Mouse (Mus musculus): ENCODE data around the gene Rap2a.

Gene Rap2a

DNA sequence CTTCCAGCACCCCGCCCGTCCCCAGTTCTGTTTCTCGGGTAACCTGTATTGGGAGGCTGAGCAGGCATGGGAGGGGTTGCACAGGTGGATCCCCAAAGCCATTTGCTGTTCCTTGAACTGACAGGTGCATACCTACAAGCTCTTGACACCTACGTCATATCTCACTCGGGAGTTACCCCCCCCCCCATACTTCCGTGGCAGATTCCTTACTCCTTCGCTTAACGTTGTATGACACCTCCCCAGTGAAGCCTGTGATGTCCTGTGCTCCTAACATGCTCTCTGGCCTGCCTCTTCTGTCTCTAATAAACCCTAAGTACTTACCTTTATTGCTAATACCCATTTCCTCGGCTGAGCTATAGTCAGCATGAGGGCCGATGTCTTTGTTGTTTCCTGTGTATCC, 20.9 kb downstream of the Rap2a start:
- no peak for DNase-seq (ENCODE audit: low read depth in 2 of 2, low spot score in 2 of 2)

DNA sequence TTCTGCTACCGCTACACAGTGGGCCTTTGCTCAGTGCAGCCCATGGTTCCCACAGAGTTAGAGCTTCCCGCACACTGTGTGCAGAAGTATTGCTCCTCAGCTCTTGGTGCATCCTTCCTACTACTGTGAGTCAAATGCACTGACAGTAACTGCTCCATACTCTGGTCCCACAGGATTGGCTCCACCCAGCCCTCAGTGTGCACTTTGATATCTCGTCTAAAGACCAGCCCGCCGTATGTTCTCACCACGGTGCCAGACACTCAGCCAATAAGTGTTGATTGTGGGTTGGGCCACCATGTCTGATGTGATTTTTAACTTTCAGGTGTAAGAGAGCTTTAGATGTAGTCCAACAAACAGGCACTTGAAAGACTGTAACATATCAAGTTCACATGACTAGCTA, 21.4 kb downstream of the Rap2a start:
- DNase-seq (ENCODE audit: low read depth in 2 of 2, low spot score in 2 of 2), result no peak

DNA sequence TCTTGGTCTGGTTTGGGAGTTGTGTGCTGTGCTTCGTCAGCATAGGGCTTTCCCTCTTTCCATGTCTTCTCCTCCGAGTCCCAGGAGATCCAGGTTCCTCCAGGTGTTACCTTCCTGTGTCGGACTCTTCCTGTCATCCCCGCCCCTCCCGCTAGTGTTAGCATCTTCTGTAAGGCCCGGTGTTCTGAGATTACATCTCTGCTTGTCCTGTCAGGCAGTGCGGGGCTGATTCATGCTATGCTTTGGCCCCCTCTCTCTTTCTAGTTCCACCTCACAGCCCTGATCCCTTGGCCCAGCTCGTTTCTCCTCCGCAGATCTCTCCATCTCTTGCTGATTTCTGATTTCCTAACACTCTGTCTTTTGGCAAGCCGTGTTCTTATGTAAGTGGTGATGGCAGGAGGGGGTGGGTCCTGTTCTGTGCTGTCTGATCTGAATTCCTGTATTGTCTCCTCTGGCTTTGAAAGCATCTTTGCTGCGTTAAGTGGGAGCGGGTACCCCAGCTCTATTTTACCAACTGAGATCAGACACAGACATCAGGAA, 21.8 kb downstream of the Rap2a start:
- DNase-seq (ENCODE audit: low read depth in 2 of 2, low spot score in 2 of 2), result no peak

DNA sequence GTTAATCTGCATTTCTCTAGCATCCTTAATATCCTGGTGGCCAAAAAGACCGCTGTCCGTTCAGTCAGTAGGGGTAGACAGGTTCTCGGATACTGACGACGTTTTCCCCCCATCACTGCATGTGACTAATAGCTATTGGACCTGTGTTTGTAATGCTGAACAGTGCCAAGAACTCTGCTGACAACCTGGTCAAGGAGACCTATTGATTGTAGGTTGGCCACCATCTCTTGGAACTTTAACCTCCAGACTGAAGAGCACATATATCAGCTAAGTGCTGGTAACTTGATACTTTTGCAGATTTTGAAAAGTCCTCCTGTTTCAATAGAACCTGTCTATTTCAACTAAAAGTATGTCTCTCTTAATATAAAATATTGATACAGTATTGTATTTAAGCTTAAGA, 22.5 kb downstream of the Rap2a start:
- no peak for DNase-seq (ENCODE audit: low read depth in 2 of 2, low spot score in 2 of 2)

DNA sequence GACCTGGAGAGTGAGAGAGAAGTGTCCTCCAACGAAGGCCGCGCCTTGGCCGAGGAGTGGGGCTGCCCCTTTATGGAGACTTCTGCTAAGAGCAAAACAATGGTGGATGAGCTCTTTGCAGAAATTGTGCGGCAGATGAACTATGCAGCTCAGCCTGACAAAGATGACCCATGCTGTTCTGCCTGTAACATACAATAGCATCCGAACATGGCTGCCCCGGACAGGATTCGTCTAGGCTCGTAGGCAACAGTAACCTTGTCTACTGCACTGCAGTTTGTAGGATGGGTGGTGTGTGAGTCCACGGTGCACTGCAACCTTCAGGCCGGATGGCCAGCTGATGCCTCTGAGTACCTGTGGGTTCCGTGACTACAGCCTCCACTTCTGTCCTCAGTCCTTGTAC, 25.4 kb downstream of the Rap2a start:
- DNase-seq (ENCODE audit: low read depth in 2 of 2, low spot score in 2 of 2), result no peak

DNA sequence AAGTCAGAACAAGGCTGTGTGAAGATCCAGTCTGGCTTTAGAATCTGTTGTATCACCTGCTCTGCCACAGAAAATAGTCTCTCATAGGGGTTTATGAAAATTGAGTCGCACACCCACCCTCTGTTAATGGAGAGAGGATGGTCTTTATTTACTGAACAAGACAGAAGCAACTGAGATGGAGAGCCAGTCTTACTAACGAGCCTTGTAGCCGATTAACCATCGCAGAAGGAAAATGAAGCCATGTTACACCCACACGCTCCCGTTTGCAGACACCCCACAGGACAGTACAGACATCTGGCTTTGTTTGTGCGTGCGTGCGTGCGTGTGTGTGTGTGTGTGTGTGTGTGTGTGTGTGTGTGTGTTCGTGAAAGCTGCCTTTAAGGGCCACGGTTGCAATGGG, 26.2 kb downstream of the Rap2a start:
- no peak for DNase-seq (ENCODE audit: low read depth in 2 of 2, low spot score in 2 of 2)

DNA sequence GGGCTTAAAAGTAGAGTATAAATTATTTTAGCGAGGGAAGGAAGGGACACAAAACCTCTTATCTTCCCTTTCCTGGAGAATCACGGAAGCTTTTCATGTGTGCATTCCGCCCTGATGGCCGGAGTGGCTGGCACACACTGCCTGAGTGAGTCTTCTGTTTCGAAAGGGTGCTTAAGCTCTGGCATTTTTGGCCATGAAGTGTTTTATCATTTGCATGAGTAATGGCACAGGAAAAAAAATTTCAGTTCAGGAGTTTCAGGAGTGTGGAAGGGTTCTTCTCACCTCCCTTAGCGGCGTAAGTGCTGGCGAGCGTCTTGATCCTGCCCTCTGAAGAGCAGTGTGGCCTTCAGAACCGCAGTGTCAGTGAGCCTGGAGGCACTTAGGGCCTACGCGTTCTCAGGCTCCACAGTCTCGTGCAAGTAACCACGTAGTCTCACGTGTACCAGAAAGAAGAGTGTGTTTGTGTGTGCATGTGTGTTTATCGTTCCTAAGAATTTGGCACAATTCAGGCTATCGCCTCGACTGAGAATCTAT, 26.8 kb downstream of the Rap2a start:
- no peak for DNase-seq (ENCODE audit: low read depth in 2 of 2, low spot score in 2 of 2)

DNA sequence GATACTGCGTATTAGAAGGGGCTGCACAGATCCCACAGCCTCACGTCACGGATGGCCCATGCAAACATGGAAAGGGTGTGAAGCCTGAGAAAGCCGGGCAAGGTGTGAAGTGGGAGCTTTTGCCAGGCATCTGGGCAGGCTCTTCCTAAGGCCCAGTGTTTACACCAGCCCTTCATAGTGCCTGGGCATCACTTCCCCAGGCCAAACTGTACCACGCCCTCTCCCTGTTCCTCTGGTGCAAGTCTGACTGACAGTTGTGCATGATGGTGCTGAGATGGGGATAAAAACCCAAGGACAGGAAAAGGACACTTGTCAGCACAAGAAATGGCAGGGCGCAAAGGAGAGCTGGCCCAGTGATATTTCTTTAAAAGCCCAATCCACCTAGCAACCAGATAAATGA, 27.7 kb downstream of the Rap2a start:
- DNase-seq (ENCODE audit: low read depth in 2 of 2, low spot score in 2 of 2), result no peak

DNA sequence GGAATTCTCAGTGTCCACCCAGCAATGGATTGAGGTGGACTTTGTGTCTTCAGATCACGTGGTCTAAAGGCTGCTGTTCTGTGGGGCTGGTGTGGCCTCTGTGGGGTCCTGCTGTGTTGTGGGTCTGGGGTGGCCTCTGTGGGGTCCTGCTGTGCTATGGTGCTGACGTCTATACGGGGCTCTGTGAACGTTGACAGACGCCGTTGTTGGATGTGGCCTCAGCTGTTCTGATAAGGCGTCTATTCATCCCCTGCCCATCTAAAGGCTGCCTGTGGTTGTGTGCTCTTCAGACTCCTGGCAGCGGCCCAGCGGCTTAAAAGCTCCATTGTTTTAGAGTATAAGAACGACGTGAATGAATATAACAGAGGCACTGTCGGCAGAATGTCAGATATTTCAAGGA, 29.3 kb downstream of the Rap2a start:
- no peak for DNase-seq (ENCODE audit: low read depth in 2 of 2, low spot score in 2 of 2)

DNA sequence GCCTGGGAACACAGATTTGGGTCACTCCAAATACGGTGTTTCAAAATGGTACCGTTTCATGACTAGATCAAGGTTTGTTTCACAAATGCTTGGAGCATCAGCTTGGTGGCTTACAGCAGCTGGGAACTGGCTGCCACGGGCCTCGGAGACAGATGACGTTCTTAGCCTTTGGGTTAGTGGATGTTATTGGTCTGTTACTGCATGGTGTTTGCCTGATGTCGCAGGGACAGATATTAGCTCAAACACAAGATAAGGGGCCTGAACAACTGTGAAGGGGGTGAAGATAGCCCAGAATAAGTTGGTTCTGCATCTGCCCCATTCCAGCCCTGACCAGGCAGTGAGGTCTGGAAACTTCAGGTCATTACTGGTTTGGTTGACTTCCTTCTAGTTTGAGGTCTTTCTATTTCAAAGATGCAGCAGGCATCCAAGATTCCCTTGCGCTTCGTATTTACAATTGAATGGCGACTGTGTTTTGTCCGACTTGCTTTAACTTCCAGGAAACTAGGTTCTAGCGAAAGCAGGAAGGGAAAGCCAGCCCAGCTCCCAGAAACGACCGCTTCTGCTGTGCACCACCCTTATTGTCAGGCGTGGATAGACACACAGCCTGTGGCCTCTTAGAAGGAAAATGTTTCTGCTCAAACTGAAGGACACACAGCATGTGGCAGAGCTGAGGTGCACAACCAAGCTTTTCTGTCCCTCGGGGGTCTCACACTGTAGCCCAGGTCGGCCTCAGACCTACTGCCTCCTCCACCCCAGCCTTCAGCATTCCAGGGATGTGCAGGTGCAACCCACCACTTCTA, 30.5 kb downstream of the Rap2a start:
- DNase-seq (ENCODE audit: low read depth in 2 of 2, low spot score in 2 of 2), result no peak

DNA sequence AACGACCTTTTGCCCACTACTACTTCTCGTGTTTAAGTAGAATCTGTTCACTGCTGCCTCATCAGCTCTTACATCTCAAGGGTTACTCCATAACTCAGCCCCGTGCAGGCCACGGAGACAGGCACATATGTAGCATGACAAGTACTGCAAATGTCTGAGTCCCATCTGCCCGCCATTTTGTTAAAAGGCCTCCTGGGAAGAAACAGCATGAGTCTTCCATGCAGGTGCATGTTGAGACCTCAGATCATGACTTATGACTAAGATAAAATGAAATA, 31.1 kb downstream of the Rap2a start:
- DNase-seq (ENCODE audit: low read depth in 2 of 2, low spot score in 2 of 2), result no peak

DNA sequence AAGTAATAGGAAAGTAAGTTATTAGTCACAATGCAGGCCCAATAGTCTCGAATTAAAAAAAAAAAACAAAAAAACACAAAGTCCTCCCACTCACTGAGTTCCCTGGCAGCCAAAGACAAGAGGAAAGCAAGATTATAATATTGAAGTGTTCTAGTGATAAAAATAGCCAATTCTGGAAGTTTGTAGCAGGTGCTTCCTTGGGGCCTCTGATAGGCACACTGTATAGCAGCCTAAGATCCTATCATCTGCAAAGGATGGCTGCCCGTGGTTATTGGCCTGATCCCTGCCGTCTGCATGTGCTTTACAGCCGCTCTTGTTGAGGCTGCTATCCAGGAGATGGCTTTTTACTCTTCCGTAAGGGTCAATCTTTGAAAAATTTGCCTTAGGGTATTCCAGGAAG, 33.6 kb downstream of the Rap2a start:
- no peak for DNase-seq (ENCODE audit: low read depth in 2 of 2, low spot score in 2 of 2)

DNA sequence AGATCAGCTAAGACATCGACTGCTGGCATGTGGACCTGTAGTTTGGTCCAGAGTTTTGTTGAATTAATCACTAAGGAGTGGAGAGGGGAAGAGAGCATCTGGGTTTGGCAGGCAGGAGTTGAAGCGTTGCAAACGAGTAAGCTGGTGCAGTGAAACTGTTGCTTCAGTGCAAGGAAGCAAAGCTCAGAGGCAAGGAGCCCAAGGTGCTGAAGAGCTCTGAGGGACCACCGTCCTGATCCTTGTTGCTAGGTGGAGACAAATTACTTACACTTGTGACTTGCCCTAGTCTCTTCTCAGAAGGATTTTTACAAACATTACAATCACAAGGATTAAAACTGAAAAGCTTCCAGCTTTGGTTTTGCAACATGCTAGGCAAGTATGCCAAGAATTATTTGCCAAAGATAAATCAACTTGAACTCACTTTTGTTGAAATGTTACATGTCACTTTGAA, 36.6 kb downstream of the Rap2a start:
- no peak for DNase-seq (ENCODE audit: low read depth in 2 of 2, low spot score in 2 of 2)

DNA sequence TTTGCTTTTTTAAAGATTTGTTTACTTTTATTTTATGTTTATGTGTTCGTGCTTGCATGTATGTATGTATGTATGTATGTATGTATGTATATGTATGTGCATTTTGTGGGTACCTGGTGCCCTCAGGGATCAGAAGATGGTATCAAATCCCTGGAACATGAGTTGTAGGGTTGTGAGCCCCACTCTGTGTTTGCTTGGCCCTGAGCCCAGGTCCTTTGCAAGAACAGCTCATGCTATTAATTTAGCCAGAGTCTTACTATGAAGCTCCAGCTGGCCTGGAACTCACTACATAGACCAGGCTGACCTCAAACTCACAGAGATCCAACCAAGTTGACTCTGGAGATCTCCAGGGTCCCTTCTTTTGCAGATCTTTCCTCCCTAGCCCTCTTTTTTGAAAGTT, 37.1 kb downstream of the Rap2a start:
- DNase-seq (ENCODE audit: low read depth in 2 of 2, low spot score in 2 of 2), result no peak

DNA sequence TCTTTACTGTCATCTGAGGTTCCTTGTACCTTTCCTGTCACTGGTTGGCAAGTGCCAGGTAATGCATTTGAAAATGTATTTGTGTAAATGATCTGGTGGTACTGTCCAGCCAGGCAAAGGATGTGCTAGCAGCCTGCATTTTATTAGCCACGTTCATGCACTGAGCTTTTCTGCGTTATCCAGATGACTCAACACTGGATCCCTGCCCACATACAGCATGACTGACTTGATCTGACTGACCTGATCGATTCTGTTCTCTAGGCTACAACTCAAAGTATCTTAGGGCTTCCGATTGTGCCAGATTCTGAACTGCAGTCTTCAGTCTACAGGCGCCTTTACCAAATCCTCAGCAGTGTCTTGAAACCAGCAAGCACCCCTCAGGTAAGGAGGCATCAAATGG, 40.5 kb downstream of the Rap2a start:
- no peak for DNase-seq (ENCODE audit: low read depth in 2 of 2, low spot score in 2 of 2)

DNA sequence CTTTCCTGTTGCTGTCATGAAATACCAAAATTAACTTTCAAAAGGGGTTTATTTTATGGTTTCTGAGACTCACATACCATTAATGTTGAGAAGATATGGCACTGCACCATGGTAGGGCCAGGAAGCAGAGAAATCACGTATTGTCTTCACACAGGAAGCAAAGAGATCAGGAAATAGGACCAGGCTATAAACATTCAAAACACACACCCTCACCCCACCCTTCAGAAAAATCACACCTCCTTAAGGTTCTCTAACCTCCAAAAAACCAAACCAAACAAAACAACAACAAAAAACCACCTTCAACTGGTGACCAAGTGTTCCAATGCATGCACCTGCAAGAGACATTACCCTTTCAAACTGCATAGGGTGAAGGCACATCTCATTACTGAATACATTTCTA, 41.7 kb downstream of the Rap2a start:
- no peak for DNase-seq (ENCODE audit: low read depth in 2 of 2, low spot score in 2 of 2)

DNA sequence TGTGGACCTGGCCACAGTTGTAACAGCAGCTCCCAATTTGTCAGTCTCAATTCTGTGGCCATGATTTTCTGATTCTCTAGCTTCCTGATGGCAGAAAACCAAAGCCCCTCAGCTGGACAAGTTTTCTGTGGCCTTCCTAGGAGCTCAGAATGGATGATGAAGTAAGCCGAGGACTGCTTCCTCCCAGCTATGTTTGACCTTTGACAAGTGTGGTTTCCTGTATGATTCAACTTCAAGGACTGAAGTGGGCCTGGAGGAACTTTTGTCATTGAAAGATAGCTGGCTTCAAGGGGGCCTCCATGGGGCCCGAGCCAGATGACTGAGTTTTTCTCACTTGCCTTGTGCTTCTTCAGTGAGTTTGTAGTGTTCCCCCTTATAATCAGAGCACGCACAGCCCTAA, 42.6 kb downstream of the Rap2a start:
- DNase-seq (ENCODE audit: low read depth in 2 of 2, low spot score in 2 of 2), result no peak

DNA sequence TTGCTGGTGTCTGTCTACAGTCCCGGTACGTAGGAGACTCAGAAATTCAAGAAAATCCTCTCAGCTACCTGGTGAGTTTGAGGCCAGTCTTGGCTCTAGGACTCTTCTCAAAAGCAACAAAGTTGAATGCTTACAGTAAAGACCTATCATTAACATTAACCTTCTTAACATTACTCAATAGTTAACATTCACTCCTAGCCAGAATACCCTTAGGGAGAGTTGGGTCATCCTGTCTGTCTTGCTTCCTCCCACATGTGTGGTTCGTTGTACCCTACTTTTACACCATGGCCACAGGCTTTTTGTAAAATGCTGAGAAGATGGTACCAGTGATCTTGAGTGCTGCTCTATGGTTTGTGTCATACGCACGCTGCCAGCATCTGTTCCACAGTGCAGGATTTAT, 45.1 kb downstream of the Rap2a start:
- no peak for DNase-seq (ENCODE audit: low read depth in 2 of 2, low spot score in 2 of 2)

DNA sequence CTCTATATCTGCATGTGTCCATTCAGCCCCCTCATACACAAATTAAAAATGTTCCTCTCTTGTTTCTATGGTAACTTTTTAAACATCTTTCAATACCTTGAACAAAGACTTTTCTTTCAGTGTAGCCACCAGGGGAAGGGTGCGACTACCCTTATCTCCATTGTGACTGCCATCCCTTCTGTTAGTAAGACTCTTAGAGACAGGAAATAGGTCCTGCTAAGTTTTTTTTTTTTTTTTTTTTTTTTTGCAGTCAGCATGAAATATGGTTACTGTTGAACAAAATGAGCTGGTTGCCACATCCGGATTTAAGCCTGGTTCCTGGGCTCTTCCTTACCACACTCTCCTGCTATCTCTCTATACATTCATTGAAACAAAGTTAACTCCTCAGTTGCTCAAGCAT, 47.4 kb downstream of the Rap2a start:
- DNase-seq (ENCODE audit: low read depth in 2 of 2, low spot score in 2 of 2), result no peak

DNA sequence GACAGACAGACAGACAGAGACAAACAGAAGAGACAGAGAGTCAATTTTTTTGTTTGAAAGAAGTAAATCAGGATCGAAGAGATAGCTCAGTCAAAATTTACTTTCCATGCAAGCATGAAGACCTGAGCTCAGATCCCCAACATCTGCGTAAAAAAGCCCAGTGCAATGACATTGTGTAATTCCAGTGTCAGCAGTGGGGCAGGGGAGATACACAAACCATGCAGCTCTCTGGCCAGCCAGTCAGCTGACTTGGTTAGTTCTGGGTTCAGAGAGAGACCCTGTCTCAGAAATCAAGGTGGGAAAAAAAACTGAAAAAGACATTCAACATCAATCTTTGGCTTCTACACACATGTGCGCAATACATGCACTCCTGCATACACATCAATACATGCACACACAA, 55.1 kb downstream of the Rap2a start:
- DNase-seq (ENCODE audit: low read depth in 2 of 2, low spot score in 2 of 2), result no peak

DNA sequence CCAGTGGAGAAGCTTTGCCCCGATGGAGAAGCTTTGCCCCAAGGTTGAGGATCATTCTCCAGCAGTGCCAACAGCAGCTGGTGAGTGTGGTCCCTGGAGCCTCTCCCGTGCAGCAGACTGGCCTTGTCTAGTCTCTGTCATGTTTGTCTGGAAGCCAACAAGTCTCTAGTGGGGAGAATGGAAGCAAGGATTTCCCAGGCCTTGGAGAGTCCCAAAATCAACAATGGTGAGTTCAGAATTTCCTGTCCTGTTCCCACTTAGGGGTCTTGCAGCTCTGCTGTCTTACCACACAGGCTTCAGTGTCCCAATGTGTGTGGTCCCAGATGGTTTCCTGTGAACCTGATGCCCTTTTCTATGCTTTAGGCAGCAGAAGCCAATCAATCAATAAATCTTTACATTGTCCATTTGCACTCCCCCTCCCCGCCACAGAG, 56.6 kb downstream of the Rap2a start:
- no peak for DNase-seq (ENCODE audit: low read depth in 2 of 2, low spot score in 2 of 2)

DNA sequence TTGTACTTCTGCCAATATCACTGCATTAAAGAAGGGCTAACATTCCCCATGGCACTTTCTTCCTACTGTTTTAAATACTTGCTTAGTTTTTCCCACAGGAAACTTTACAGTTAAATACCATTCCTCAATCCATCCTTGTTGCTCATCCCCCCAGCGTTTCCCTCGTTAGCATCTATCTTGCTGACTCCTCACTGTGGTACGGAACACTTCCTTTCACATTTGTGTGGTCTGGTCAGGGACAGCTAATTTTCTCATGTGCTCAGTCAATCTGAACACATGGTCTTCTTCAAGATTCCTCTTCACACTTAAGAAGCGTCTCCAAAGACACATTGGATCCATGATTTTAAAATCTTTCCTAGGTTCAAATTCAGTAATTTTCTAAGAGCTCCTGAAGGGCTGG, 57.2 kb downstream of the Rap2a start:
- DNase-seq (ENCODE audit: low read depth in 2 of 2, low spot score in 2 of 2), result no peak

DNA sequence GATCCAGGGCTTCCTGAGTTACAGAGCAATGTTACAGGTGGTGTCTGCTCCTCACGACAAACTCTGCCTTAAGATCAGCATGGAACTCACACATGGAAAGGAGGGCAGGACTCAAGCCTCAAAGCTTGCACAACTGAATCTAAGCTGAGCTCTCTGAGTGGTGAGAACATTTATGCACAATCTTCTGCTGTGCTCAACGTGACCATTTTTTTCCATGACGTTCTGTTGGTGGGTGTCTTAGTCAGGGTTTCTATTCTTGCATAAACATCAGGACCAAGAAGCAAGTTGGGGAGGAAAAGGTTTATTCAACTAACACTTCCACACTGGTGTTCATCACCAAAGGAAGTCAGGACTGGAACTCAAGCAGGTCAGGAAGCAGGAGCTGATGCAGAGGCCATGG, 57.7 kb downstream of the Rap2a start:
- no peak for DNase-seq (ENCODE audit: low read depth in 2 of 2, low spot score in 2 of 2)
